Mouse (Mus musculus): ENCODE data around the gene Slc8a2. TPM values are rescaled to one million over a fixed set of nuclear protein-coding genes. Genes with fewer than 3 reads are reported as not detected.

Gene Slc8a2
- total RNA-seq, 1 experiment from 2014 or later, result not detected

GRCm38 (mm10) chr7:16116418-16116817 is 13.2 kb upstream of the Slc8a2 start:
- no peak for ATAC-seq (replicated peaks in 1 of 2; ENCODE audit: insufficient read depth in 1 of 2, low FRiP score in 2 of 2, low TSS enrichment in 1 of 2, low read depth in 1 of 2, poor library complexity in 2 of 2, severe bottlenecking in 2 of 2)

DNA sequence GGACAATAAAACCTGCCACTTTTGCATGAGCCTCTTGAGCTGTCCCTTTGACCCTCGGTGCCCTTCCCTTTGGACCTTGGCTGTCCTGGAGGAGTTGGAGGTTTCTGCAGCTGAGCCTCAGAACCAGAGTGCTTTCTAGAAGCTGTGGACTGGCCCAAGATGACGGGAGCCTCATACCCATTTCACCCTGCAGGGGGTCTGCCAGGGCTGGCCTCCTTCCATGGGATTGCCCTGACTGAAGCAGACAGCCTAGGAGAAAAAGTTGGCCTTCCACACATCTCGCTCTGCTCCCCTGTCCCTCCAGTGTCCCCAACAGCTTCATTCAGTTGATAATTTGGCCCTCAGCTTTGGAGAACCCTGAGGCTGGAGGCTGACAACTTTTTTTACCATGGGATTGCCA is 12.5 kb upstream of the Slc8a2 start:
- no peak for ATAC-seq (replicated peaks in 1 of 2; ENCODE audit: insufficient read depth in 1 of 2, low FRiP score in 2 of 2, low TSS enrichment in 1 of 2, low read depth in 1 of 2, poor library complexity in 2 of 2, severe bottlenecking in 2 of 2)

- ATAC-seq (replicated peaks in 1 of 2; ENCODE audit: insufficient read depth in 1 of 2, low FRiP score in 2 of 2, low TSS enrichment in 1 of 2, low read depth in 1 of 2, poor library complexity in 2 of 2, severe bottlenecking in 2 of 2), result peak; percentile 79 to 88
Observed at GRCm38 (mm10) chr7:16119569-16120261, 9.9 kb upstream of the Slc8a2 start, which contains the start of gene Kptn. Gene Kptn (plus strand): TSS chr7:16119895.

DNA sequence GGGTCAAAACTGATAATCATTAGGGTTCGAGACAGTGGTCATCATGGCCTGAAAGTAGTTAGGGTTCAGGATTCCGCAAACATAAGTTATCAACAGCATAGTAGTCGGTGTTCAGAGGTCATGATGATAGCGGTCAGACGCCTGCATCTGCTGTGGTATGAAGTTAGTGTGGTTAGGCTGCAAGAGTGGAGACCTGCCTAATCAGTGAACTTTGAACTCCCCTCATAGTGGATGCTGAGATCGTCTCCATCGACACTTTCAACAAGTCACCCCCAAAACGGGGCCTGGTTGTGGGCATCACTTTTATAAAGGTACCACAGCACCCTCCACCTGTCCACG is 9.4 kb upstream of the Slc8a2 start:
- no peak for ATAC-seq (replicated peaks in 1 of 2; ENCODE audit: insufficient read depth in 1 of 2, low FRiP score in 2 of 2, low TSS enrichment in 1 of 2, low read depth in 1 of 2, poor library complexity in 2 of 2, severe bottlenecking in 2 of 2)

- no peak for ATAC-seq (replicated peaks in 1 of 2; ENCODE audit: insufficient read depth in 1 of 2, low FRiP score in 2 of 2, low TSS enrichment in 1 of 2, low read depth in 1 of 2, poor library complexity in 2 of 2, severe bottlenecking in 2 of 2)
Observed at GRCm38 (mm10) chr7:16125829-16126228, 3.8 kb upstream of the Slc8a2 start.

GRCm38 (mm10) chr7:16128344-16128743 is 1.3 kb upstream of the Slc8a2 start:
- no peak for ATAC-seq (replicated peaks in 1 of 2; ENCODE audit: insufficient read depth in 1 of 2, low FRiP score in 2 of 2, low TSS enrichment in 1 of 2, low read depth in 1 of 2, poor library complexity in 2 of 2, severe bottlenecking in 2 of 2)

DNA sequence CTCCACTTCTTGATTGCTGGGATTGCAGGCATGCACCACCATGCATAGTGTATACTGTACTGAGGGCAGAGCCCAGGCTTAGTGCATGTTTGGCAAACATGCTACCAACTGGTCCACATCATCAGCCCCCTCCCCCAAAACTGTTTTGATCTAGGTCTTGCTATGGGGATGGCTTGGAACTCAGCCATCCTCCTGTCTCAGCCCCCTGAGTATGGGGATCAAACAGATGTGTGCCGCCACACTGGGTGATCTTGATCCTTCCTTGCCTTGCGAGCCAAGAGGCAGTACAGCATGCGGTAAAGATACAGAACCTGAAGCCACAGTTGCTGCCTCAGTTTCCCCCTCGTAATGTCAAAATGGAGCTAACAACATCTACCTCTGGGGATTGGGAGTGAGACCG is 727 bp upstream of the Slc8a2 start:
- ATAC-seq (replicated peaks in 1 of 2; ENCODE audit: insufficient read depth in 1 of 2, low FRiP score in 2 of 2, low TSS enrichment in 1 of 2, low read depth in 1 of 2, poor library complexity in 2 of 2, severe bottlenecking in 2 of 2), result no peak

DNA sequence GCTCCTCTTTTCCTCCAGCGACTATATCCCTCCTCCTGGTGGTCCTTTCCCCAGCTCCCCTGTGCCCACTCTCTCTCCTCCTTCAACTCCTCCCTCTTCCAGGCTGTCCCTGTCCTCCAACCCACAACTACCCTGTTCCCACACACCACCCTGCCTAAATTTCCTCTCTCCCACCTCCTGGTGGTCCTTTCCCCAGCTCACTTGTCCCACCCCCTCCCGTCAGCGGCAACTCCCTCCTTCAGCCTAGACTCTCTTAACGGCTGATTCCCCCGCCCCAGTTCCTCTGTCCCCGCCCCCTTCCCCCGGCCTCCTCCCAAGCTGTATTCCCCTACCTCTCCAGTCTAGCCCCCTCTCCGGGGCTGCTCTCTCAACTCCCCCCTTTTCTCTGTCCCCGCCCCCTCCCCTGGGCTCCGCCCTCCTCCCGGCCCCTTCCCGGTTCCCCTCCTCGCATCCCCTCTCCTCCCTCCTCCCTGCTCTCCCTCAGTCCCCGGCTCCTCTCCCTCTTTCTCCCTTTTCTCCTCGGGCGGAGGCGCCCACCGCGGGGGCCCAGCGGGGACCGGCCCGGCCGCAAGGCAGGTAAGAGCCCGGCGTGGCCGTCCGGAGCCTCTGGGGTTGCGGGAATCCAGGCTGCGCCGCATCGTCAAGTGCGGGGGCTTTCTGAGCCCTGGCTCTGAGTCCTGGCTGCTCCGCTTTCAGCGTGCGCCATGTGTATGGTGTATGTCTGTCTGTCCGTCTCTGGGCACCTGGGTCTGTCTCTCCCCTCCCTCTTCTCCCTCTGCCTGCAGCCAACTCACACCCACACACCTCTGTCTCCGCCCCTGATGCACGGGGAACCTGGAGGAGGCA is 443 bp downstream of the Slc8a2 start:
- ATAC-seq (replicated peaks in 1 of 2; ENCODE audit: insufficient read depth in 1 of 2, low FRiP score in 2 of 2, low TSS enrichment in 1 of 2, low read depth in 1 of 2, poor library complexity in 2 of 2, severe bottlenecking in 2 of 2), result no peak; a peak in 1 of 4 replicates

- ATAC-seq (replicated peaks in 1 of 2; ENCODE audit: insufficient read depth in 1 of 2, low FRiP score in 2 of 2, low TSS enrichment in 1 of 2, low read depth in 1 of 2, poor library complexity in 2 of 2, severe bottlenecking in 2 of 2), result no peak
Observed at GRCm38 (mm10) chr7:16130956-16131634, 1.5 kb downstream of the Slc8a2 start.

- no peak for ATAC-seq (replicated peaks in 1 of 2; ENCODE audit: insufficient read depth in 1 of 2, low FRiP score in 2 of 2, low TSS enrichment in 1 of 2, low read depth in 1 of 2, poor library complexity in 2 of 2, severe bottlenecking in 2 of 2)
Observed at GRCm38 (mm10) chr7:16132161-16132581, 2.5 kb downstream of the Slc8a2 start.

GRCm38 (mm10) chr7:16132926-16133325 is 3.3 kb downstream of the Slc8a2 start:
- no peak for ATAC-seq (replicated peaks in 1 of 2; ENCODE audit: insufficient read depth in 1 of 2, low FRiP score in 2 of 2, low TSS enrichment in 1 of 2, low read depth in 1 of 2, poor library complexity in 2 of 2, severe bottlenecking in 2 of 2)

GRCm38 (mm10) chr7:16133691-16134090 is 4.1 kb downstream of the Slc8a2 start:
- no peak for ATAC-seq (replicated peaks in 1 of 2; ENCODE audit: insufficient read depth in 1 of 2, low FRiP score in 2 of 2, low TSS enrichment in 1 of 2, low read depth in 1 of 2, poor library complexity in 2 of 2, severe bottlenecking in 2 of 2)

- ATAC-seq (replicated peaks in 1 of 2; ENCODE audit: insufficient read depth in 1 of 2, low FRiP score in 2 of 2, low TSS enrichment in 1 of 2, low read depth in 1 of 2, poor library complexity in 2 of 2, severe bottlenecking in 2 of 2), result no peak
Observed at GRCm38 (mm10) chr7:16134951-16135392, 5.3 kb downstream of the Slc8a2 start.

GRCm38 (mm10) chr7:16146489-16147410 is 17.1 kb downstream of the Slc8a2 start:
- ATAC-seq (replicated peaks in 1 of 2; ENCODE audit: insufficient read depth in 1 of 2, low FRiP score in 2 of 2, low TSS enrichment in 1 of 2, low read depth in 1 of 2, poor library complexity in 2 of 2, severe bottlenecking in 2 of 2), result no peak

- peak; percentile 49 to 55 for ATAC-seq (replicated peaks in 1 of 2; ENCODE audit: insufficient read depth in 1 of 2, low FRiP score in 2 of 2, low TSS enrichment in 1 of 2, low read depth in 1 of 2, poor library complexity in 2 of 2, severe bottlenecking in 2 of 2)
Observed at GRCm38 (mm10) chr7:16147643-16148042, 18.0 kb downstream of the Slc8a2 start.

DNA sequence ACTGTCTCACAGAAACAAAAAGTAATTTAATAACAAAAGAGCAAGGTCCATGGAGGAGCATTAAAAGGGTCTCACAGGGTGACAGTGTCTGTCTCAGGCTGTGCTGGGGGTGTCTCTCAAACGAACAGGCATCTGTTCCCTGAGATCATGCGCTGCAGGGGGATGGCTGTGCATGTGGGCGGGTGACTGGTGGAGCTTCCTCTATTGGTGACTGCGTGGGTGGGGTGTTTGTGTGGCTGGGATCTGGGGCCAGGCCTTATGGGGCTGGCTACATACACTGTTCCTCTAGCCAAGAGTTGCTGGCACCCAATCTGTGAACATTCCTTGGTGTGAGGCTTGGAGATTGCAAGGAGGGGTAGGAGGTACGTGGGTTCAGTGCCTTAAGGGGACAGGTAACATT is 19.6 kb downstream of the Slc8a2 start:
- ATAC-seq (replicated peaks in 1 of 2; ENCODE audit: insufficient read depth in 1 of 2, low FRiP score in 2 of 2, low TSS enrichment in 1 of 2, low read depth in 1 of 2, poor library complexity in 2 of 2, severe bottlenecking in 2 of 2), result no peak
